Mouse (Mus musculus) MEL-GATA-1-ER (cell line): ENCODE data around the gene Ezr.

Experiments used
- DNase-seq: peaks from one replicate; pipeline ENCODE4 v3.0.0-alpha.2; 2012; ENCODE audit warnings: low read depth; ENCODE audit errors: extremely low read depth

Gene Ezr

GRCm38 (mm10) chr17:6782611-6783005 lies at the start of gene Ezr:
Gene Ezr (minus strand): TSS chr17:6782784.
- DNase-seq: peak; percentile 70

- no peak for DNase-seq
These were observed 47.5 kb upstream of the Ezr start for GRCm38 (mm10) chr17:6830004-6830592.

- DNase-seq: peak; percentile 28
These were observed 46.1 kb upstream of the Ezr start for GRCm38 (mm10) chr17:6828531-6829150.

- peak; percentile 90 for DNase-seq
These were observed 45.3 kb upstream of the Ezr start for GRCm38 (mm10) chr17:6827740-6828461.

GRCm38 (mm10) chr17:6827159-6827733 lies 44.7 kb upstream of the Ezr start:
- peak; percentile 81 for DNase-seq

GRCm38 (mm10) chr17:6816796-6817195 lies 34.2 kb upstream of the Ezr start:
- no peak for DNase-seq

GRCm38 (mm10) chr17:6816151-6816550 lies 33.6 kb upstream of the Ezr start:
- DNase-seq: peak; percentile 52

GRCm38 (mm10) chr17:6814656-6815055 lies 32.1 kb upstream of the Ezr start:
- DNase-seq: no peak

GRCm38 (mm10) chr17:6812851-6813191 lies 30.2 kb upstream of the Ezr start:
- no peak for DNase-seq

- no peak for DNase-seq
These were observed 29.6 kb upstream of the Ezr start for GRCm38 (mm10) chr17:6811931-6812850.

- DNase-seq: no peak
These were observed 26.7 kb upstream of the Ezr start for GRCm38 (mm10) chr17:6809331-6809730.

GRCm38 (mm10) chr17:6808521-6809165 lies 26.1 kb upstream of the Ezr start:
- DNase-seq: no peak

- no peak for DNase-seq
These were observed 25.4 kb upstream of the Ezr start for GRCm38 (mm10) chr17:6807827-6808520.

- DNase-seq: peak; percentile 65
These were observed 22.4 kb upstream of the Ezr start for GRCm38 (mm10) chr17:6804853-6805543.

- DNase-seq: no peak
These were observed 21.5 kb upstream of the Ezr start for GRCm38 (mm10) chr17:6804111-6804510.

GRCm38 (mm10) chr17:6803614-6804013 lies 21.0 kb upstream of the Ezr start:
- DNase-seq: no peak

GRCm38 (mm10) chr17:6798392-6799061 lies 15.9 kb upstream of the Ezr start:
- DNase-seq: no peak

GRCm38 (mm10) chr17:6797471-6797870 lies 14.9 kb upstream of the Ezr start:
- no peak for DNase-seq

- DNase-seq: no peak
These were observed 11.7 kb upstream of the Ezr start for GRCm38 (mm10) chr17:6794160-6794751.
